Mouse (Mus musculus) ZHBTc4 (cell line): Measurements from ENCODE around the gene Mysm1.
A peak's percentile ranks its signal among the peaks of the same experiment; 100 is the strongest.

Source experiments
- DNase-seq: peaks from one replicate; pipeline ENCODE4 v3.0.0-alpha.2; 2011; ENCODE audit warnings: low read depth, low spot score

Mysm1 gene

GRCm38 (mm10) chr4:94952773-94953172, 26.1 kb downstream of the Mysm1 start:
- no peak for DNase-seq

GRCm38 (mm10) chr4:94941221-94941855, 37.6 kb downstream of the Mysm1 start:
- DNase-seq, result peak; percentile 79

DNA sequence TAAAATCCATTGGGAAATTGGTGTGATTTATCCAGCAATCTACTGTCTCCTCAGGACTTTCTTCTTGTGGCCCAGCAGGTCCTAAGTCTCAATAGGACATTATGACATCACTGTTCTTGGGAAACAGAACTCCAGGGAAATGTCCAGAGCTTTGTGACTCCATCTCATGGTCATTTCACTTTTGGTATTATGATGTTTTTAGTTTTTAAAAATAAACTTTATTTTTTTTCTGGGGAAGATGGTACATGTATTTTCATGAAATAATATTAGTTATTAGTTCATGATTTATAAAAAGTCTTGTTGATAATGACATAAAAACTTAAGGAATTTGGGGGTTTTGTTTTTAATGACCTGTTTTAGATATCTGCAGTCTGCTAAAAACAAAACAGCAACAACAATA, 50.2 kb downstream of the Mysm1 start, which contains the start of gene Eqtn:
Gene Eqtn (minus strand): TSS at position 101 of the 400 bp plus-strand sequence.
- no peak for DNase-seq

DNA sequence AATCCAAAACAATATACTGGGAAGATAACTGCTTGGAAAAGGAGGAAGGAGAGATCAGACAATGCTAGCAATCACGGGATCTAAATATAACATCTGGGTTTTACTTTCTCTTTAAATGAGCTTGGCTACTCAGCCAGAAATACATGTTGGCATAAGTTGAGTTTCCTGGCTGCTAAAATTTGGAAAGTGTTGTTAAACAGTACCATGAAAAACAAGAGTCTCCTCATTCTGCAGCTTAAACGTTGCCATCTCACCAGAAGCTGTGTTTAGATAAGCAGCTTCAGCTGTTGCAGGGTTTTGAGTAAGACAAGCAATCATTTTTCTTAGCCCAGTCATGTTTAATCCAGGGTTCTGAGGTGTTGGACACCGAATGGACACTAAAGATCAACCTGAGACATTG, 77.1 kb downstream of the Mysm1 start:
- no peak for DNase-seq

GRCm38 (mm10) chr4:94900744-94901143, 78.2 kb downstream of the Mysm1 start:
- peak; percentile 53 for DNase-seq
